Mouse (Mus musculus) heart, postnatal 10 days (tissue): ENCODE measurements at regions not wholly inside any gene's neighbourhood (a gene's known extent, or its start where the extent isn't known, plus 50 kb on each side); places are given as distances from the start of the nearest gene placed in this dataset.

Experiments used
- DNase-seq, 2 experiments: peaks; one replicate each; pipeline ENCODE4 v3.0.0; 2021
- intact Hi-C: fragments of 180-260 bp; cut with DNase I; formaldehyde crosslinking; loops from one replicate; pipeline ENCODE4 v1.15.1; 2025

GRCm38 (mm10) chrX:49387439-49387838 lies 76.3 kb upstream of the Arhgap36 start:
- DNase-seq, result no peak
- intact Hi-C loops, result no loop called here

GRCm38 (mm10) chrX:49377067-49377466 lies 86.7 kb upstream of the Arhgap36 start:
- peak; percentile 19 to 25 for DNase-seq
- intact Hi-C loops, result loop anchor here (5.0 kb wide), 3 partner anchors 570 to 1170 kb away; no protein-coding TSS in a partner anchor

- intact Hi-C loops, result no loop called here
- DNase-seq, result no peak
Observed at GRCm38 (mm10) chrX:49370384-49370783, 82.3 kb upstream of the Enox2 start.

GRCm38 (mm10) chrX:49369404-49369803 lies 81.3 kb upstream of the Enox2 start:
- DNase-seq, result no peak
- intact Hi-C loops, result no loop called here

- intact Hi-C loops, result loop anchor here (5.0 kb wide), 3 partner anchors 601 to 1201 kb away; no protein-coding TSS in a partner anchor
- DNase-seq, result no peak
Observed at GRCm38 (mm10) chrX:49346451-49346850, 58.4 kb upstream of the Enox2 start.
